Mouse (Mus musculus): ENCODE data around the gene Vasp. TPM values are rescaled to one million over a fixed set of nuclear protein-coding genes. Genes with fewer than 3 reads are reported as not detected.

Vasp gene
- total RNA-seq, 4 experiments from 2014 or later = 13.6 to 16.9 (median 15.6) TPM

DNA sequence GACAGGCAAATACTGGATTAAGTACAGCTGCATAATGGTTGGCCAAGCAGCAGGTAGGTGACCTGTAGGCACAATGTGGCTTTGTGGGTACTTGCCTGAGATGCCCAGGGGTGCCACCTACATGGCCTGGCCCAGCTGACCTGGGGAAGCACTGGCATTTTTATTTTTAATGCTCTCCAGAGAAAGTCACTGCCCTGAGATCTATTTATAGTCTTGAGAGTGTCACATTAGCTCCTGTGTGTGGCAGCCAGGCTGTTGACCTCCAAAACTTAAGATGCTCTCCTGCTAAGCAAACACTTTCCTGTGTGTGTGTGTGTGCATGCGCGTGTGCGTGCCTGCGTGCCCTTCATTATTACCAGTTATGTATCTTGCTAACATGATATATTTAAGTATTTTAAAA, 33.3 kb downstream of the Vasp start:
- DNase-seq (ENCODE audit: low spot score in 2 of 2) = no peak

DNA sequence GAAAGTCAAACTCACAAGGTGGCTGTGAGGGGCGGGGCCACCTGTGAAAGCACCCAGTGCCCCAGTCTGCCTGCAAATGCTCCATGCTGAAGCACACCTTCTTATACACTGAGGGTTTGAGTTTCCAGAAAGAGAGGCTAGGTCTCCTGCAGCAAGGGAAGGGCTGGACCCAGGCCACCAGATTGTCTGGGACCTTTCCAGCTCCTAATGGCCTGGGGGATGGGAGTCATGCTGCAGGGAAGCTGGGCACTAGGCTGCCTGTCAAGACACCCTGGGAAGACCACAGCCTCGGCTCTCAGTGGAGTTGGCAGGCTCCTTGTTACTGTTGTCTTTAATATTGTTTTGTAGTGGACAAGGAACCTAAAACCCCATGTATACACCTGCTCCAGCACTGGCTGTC, 35.2 kb downstream of the Vasp start:
- no peak for DNase-seq (ENCODE audit: low spot score in 2 of 2)

DNA sequence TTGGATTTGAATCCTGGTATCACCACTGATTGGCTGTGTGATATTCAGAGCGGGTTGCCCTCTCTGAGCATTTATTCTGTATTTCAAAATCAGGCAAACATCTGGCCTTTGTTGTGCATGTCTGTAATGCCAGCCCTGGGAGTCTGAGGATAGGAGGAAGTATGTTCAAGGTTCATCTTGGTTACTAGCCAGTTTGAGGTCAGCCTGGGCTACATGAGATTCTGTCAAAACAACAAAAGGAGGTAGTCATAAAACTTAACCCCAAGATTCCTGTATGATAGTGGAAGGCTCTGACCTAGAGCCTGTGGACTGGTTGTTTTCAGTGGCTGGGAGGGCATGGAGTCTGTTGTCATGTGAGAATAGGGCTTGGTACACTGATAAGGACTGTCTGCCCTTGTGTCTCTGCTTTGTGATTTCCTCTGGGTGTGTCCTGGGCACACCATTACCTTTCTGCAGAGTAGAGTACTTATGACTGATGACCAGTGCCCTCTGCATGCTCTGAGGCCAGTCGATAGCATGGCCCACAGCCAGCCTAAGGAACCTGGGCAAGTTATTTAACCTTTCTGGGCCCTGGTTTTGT, 36.4 kb downstream of the Vasp start:
- DNase-seq (ENCODE audit: low spot score in 2 of 2) = no peak

DNA sequence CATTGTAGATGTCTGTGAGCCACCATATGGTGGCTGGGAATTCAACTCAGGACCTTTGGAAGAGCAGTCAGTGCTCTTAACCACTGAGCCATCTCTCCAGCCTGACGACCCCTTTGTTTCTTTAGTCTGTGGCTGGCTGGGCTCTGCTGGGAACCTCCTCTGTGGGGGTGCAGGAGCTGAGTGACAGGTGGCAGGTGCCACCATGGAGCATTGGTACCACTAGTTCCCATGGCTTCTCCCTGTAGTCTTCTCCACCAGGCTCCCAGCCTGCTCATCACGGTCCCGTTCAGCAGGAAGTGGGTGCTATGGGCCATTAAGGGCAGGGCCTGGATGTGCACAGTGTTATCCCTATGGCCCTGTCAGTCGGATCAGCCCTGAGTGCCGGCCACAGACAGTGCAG, 37.0 kb downstream of the Vasp start:
- DNase-seq (ENCODE audit: low spot score in 2 of 2) = no peak

DNA sequence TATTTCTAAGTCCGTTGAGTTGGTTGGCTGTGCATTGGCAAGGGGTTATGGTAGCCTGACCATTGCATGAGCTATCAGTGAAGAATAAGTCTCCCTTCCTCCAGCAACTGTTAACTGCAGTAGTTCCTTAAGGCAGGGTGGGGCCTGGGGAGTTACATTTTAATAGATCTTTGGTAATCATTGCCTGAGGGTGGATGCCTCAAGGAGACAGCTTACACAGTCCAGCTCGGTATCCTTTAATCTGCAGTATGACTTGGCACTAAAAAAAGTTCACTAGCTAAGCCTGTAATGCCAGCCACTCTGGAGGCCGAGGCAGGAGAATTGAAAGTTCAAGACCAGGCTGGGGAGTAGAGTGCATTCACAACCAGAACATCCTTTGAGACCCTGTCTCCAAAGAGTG, 39.8 kb downstream of the Vasp start:
- no peak for DNase-seq (ENCODE audit: low spot score in 2 of 2)

DNA sequence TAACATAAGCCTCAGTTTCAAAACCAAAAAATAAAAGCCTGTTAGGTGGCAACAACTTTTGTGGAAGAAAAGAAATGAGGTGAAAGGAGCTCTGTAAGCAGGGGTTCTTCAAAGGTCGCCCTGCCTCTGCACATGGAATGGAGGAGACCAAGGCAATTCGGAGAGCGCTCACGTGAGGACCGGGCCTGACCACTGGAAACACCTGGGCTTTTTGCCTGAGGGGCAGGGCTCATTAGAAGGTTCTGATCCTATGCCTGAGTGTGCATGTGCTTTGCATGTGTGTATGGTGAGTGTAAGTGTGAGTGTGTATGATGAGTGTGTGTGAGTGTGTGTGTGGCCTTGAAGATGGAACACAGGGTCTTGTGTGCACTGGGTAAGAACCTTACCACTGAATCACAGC, 40.7 kb downstream of the Vasp start:
- no peak for DNase-seq (ENCODE audit: low spot score in 2 of 2)

DNA sequence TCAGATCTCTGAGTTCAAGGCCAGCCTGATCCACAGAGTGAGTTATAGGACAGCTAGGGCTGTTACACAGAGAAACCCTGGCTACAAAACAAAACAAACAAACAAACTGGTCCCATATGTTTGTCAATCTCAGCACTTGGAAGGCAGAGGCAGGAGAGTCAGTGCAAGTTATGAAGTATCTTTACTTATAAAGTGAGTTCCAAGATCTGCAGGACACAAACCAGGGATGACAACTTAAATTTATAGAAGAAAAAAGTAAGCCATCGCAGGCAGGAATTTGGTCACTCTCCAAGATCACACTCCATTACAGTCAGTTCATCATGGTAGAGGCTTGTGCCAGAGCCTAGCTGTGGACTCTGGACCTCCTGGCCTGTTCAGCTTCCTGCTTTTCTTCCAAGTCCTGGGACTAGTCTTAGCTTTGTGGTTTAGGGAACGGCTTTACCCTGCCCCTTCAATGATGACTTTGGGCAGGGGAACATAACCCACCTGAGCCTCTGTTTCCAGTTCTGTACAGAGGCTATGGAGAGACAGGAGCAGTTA, 41.5 kb downstream of the Vasp start:
- DNase-seq (ENCODE audit: low spot score in 2 of 2) = no peak

DNA sequence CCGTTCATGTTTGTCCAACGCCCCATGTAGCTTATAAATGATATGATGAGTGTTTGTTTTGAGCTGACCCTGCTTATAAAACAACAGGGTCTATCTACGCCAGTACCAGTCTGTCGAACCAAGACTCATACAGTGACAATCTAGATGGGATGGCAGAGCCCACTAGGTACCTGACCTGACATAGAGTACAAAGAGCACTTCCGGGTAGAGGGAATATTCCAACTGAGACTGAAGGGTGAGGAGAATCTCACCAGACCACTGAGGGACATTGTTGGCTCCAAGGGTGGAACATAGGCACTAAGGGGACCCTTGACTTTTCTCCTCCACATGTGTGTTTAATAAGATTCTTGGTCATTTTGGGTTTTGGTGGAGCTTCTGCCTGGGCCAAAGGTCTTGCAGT, 42.2 kb downstream of the Vasp start:
- no peak for DNase-seq (ENCODE audit: low spot score in 2 of 2)

DNA sequence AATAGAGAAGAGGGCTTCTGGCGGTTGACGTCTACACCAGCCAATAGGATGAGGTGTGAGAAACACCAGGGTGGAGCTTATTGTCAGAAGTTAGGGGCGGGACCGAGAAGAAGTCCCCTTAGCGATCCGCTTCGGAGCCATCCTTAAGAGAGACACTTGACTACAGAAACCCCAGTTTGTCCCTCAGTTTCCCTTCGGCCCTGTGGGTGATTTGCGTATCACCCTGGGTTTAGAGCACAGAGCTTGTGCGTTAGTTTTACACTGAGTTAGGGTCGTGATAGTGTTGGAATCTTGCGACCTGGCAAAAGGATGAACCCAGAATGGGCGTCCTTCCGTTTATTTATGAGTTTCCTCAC, 42.8 kb downstream of the Vasp start:
- no peak for DNase-seq (ENCODE audit: low spot score in 2 of 2)

DNA sequence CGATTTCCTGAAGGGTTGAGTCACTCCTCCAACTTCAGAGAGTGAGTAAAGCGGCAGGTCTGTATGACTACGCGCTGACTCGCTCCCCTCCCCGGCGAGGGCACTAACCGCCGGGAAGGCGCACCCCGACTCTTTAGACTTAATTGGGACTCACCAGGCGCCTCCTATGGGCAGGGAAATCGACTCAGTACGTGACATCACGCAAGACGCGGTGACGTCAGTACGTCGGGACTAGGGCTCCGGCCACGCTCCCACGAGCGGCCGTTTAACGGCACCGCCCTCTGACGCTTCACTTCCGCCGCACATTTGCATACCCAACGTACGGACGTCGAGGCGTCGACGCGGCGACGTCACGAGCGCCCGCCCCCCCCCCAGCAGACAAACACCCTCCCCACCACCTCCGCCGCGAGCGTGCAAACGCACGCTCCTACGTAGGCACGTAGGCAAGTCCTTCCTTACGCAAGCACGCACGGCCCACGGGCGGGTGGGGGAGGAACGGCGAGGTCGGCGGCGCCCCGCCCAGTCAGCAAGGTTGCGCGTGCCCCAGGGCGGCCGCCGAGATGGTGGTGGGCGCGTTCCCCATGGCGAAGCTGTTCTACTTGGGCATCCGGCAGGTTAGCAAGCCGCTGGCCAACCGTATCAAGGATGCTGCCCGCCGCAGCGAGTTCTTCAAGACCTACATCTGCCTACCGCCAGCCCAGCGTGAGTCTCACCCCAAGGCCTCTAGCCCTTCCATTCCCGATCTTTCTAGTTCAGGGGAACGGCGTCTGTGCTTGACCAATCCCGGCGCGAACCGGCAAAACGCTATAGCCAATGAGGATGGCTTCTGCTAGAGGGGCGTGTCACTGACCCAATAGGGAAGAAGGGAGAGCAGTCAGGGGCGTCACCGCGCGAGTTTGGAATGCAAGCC, 43.5 kb downstream of the Vasp start, which contains the start of gene Opa3:
Gene Opa3 (plus strand): TSS at position 452 of the 910 bp plus-strand sequence.
- peak; percentile 98 to 99 for DNase-seq (ENCODE audit: low spot score in 2 of 2)

DNA sequence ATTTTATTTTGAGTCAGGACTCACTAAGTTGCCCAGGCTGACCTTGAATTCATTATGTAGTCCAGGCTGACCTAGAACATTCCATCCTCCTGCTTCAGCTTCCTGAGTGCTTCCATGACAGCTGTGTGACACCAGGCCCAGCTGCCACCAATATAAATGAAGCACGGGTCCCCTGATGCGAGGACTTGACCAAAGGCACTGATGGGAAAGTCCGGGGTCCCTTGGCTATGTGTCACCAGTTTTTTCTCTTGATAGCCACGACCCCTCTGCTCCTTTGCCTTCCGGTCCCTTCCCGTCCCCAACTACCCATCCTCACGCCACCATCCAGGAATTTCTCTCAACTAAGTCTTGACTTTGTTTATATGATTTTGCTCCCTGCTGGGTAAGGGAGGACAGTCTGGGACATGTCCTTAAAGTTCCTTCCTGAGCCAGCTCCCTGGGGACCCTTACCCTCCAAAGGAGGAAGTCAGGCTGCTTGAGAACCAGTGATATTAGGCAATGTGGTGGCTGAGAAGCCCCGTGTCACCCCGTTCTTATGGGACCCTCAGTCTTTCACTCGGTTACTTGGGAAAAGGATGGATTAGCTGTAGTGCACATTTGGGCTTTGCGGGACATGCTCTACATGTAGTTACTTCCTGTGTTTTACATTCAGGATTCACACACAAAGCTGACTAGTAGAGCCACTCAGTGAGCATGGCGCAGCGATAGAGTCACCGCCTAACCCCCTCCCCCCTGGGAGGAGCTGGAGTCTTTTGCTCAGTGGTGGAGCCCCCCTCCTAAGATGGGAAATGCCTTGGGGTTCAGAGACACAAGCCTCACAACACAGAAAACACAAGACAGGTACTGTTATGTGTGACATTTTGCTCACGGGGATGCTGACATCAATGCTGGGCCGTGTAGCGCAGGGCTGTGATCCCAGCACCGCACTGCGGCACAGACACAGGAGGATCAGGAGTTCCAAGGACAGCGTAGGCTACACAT, 44.5 kb downstream of the Vasp start:
- peak; percentile 46 to 56 for DNase-seq (ENCODE audit: low spot score in 2 of 2)

DNA sequence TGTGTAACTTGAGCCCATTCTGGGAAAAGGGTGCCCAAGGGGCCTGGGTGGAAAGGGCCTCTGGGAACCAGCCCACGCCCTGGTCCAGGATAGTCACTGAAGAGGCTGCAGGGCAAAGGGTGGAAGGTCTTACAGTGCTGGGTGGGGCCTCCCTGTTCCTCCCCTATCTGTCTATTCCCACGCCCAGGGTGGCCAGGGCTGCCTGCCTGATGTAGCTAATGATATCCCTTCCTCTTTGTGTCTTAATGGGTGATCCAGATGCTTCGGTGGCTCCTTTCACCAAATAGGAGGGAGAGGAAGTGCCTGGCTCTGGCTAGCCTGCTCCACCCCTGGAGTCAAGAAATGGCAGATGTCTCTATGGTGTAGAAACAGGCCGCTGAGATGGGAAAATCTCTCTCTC, 46.7 kb downstream of the Vasp start:
- DNase-seq (ENCODE audit: low spot score in 2 of 2) = no peak

DNA sequence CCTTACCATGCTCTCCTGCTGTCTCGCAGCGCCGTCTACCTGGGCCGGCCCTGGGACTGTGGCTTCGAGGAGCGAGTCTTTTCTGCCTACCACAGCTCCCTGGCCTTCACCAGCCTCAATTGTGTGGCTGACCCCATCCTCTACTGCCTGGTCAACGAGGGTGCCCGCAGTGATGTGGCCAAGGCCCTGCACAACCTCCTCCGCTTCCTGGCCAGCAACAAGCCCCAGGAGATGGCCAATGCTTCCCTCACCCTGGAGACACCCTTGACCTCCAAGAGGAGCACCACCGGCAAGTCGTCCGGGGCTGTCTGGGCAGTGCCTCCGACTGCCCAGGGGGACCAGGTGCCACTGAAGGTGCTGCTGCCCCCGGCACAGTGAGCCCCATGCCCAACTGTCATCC, 48.7 kb downstream of the Vasp start:
- DNase-seq (ENCODE audit: low spot score in 2 of 2) = no peak

DNA sequence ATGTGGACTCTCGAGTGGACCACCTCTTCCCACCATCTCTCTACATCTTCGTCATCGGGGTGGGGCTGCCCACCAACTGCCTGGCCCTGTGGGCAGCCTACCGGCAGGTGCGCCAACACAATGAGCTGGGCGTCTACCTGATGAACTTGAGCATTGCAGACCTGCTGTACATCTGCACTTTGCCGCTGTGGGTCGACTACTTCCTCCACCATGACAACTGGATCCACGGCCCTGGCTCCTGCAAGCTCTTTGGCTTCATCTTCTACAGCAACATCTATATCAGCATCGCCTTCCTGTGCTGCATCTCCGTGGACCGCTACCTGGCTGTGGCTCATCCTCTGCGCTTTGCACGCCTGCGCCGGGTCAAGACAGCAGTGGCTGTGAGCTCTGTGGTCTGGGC, 49.4 kb downstream of the Vasp start:
- no peak for DNase-seq (ENCODE audit: low spot score in 2 of 2)

DNA sequence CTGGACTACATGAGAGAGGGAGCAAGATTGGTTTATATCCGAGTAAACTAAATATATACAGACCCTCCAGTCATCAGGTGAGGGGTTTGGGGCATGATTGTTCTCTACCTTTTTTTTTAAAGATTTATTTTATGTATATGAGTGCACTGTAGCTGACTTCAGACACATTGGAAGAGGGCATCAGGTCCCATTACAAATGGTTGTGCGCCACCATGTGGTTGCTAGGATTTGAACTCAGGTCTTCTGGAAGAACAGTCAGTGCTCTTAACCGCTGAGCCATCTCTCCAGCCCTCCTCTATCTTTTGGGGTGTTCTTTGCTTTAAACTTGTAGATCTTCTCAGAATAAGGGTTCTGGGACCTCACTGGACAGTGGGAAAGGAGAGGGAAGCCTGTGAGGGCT, 51.6 kb downstream of the Vasp start:
- DNase-seq (ENCODE audit: low spot score in 2 of 2) = no peak

DNA sequence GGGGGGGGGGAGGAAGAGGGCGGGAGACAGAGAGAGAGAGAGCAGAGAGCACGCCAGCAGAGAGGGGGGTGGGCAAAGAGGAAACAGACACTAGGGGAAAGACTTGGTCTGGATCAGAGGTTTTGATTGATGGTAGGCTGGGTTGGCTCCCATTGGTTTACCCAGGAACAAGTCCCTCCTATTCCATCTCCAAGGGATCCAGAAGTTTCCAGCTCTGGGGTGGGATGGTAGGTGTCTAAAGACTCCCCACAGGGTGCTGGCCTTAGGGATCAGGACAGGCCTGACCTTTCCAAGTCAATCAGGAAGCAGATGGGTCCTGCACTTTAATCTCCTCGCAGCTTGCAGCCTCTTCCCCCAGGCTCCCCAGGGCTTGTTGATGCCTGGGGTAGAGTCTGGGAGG, 53.7 kb downstream of the Vasp start:
- DNase-seq (ENCODE audit: low spot score in 2 of 2) = no peak

DNA sequence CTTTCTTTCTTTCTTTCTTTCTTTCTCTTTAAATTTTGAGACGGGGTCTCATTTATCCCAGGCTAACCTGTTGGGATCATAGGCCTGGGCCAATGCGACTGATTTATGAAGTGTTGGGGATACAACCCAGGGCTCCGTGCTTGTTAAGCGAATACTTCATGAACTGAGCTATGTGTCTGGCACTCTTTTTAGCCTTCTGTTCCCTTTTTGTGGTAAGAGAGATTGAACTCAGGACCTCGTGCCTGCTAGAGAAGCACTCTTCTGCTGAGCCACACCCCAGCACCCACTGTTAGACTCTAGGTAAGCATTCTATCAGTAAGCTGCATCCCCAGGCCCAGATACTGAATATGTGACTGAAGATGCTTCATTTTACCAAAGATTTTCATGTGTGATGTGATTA, 54.1 kb downstream of the Vasp start:
- no peak for DNase-seq (ENCODE audit: low spot score in 2 of 2)

DNA sequence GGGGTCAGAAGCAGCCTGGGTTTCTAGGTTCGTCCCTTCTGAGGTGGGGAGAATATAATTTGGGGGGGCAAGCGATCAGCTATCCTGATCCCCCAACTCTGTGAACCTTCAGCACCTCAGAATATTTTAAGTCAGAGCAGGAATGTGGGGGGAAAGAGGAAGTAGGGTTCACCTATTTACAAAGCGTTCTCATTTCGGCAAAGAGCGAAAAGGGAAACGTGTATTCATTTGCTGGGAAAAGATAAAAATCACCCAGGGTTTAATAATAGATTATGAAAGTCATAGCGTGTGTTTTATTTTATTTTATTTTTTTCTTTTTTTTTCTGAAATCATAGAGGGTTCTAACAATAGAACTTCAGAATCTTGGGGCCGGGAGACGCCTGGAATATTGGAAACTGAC, 56.7 kb downstream of the Vasp start:
- DNase-seq (ENCODE audit: low spot score in 2 of 2) = no peak

DNA sequence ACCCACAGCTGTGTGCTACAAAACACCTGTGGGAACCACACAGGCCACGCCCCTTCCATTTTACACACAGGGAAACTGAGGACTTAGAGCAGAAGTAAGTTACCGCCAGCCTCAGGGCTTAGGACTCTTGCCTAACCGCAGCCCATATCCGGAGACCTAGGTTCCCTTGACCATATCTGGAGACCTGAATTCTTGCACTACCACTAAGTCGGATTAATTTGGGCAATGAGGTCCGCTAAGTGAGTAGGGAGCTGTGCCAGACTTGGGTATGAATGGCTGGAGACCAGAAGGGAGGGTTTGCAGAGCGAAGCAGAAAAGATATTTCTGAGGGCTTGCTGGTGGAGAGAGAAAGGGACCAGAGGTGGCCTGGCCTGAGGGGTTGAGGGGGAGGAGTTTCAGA, 57.2 kb downstream of the Vasp start:
- DNase-seq (ENCODE audit: low spot score in 2 of 2) = no peak

DNA sequence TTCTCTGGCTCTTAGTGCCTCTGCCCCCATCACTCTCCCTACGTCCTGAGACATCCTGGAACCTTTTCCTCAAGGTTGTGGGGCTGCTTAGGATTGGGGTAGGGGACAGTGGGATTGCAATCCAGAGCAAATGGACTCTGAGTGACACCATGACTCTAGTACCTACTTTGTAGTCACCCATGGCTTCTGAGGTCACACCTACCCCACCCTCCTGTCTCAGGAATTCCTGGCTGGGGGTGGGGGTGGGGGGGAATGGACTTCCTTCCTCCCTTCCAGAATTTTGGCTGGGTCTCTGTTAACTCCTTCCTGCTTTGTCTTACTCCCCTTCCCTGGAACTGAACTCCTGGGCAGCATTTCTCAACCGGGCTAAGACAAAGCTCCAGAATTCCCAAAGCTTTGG, 58.2 kb downstream of the Vasp start:
- no peak for DNase-seq (ENCODE audit: low spot score in 2 of 2)

DNA sequence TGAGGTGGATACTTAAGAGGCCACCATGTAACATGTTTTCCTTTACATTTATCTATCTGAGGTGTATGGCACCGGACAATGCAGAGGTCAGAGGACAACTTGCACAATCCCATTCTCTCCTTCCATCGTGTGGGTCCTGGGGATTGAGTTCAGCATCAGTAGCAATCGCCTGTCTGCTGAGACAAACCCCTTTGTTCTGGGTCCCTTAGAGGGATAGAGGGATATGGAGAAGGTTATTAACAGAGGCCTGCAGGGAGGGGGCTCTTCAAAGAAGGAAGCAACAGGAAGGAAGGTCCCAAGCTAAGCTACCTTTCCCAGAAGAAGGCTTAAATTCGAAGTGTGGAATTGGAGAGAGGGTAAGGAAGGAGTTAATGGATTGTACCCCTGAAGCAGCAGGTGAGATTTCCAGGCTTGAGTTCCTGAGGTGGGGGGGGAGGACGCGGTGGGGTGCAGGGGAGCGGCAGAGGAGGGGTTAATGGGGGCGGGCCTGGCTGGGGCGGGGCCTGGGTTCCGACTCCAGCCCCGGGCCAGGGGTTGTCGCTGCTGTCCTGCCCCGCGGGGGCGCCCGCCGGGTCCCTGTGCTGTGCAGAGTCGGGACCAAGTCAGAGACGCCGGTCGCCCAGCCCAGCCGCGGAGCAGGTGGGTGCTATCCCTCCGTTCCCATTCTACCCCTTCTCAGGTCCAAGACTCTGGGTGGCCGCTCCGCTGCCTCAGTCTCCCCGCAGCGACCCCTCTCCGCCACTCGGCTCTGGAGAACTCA, 59.4 kb downstream of the Vasp start, which contains the start of gene Gpr4:
Gene Gpr4 (plus strand): TSS at position 543 of the 760 bp plus-strand sequence.
- DNase-seq (ENCODE audit: low spot score in 2 of 2) = no peak
